Mouse (Mus musculus) G1E (cell line): ENCODE data around the gene Lima1. TPM values are rescaled to one million over a fixed set of nuclear protein-coding genes. Genes with fewer than 3 reads are reported as not detected.
"Not testable (repeated sequence)": the region's sequence is repeated elsewhere in the genome, so short reads cannot be mapped to it uniquely, and the experiment has no call there.

Experiments used
- ATAC-seq: 2 replicates; pipeline ENCODE4 v1.8.0; 2016; ENCODE audit warnings: mild to moderate bottlenecking; ENCODE audit not compliant: insufficient number of reproducible peaks, poor library complexity, low FRiP score, severe bottlenecking; ENCODE audit errors: extremely low read depth
- DNase-seq: peaks from one replicate; pipeline ENCODE4 v3.0.0; 2012; ENCODE audit warnings: low spot score
- H3K27me3 ChIP-seq: 2 replicates; pipeline ENCODE4 v1.6.1; 2012; ENCODE audit warnings: mild to moderate bottlenecking, low read length, inconsistent platforms; ENCODE audit not compliant: insufficient read depth
- H3K36me3 ChIP-seq: replicated peaks from 2 replicates; pipeline ENCODE3; 2012; ENCODE audit warnings: mild to moderate bottlenecking, inconsistent platforms
- H3K4me1 ChIP-seq: 2 replicates; pipeline ENCODE4 v1.6.1; 2012; ENCODE audit warnings: low read depth, low read length, inconsistent platforms, mixed read lengths; ENCODE audit not compliant: insufficient read depth
- H3K4me3 ChIP-seq: 2 replicates; pipeline ENCODE4 v1.5.1; 2012; ENCODE audit warnings: low read depth, mild to moderate bottlenecking, inconsistent platforms, low read length, moderate library complexity, mixed read lengths
- H3K9me3 ChIP-seq: replicated peaks from 2 replicates; pipeline ENCODE4 v1.6.1; 2012; ENCODE audit warnings: inconsistent platforms
- CTCF ChIP-seq: IDR thresholded peaks from 2 replicates; pipeline ENCODE4 v1.5.1; 2012; ENCODE audit warnings: low read depth, low read length, inconsistent platforms, mixed read lengths
- GATA1 ChIP-seq: IDR thresholded peaks from 2 replicates; pipeline ENCODE4 v1.6.1; 2012; ENCODE audit warnings: borderline replicate concordance, low read length, inconsistent platforms, mixed read lengths
- GATA2 ChIP-seq: IDR thresholded peaks from 2 replicates; pipeline ENCODE4 v1.6.1; 2012; ENCODE audit warnings: low read depth, low read length, inconsistent platforms, borderline replicate concordance
- POLR2AphosphoS5 ChIP-seq: IDR thresholded peaks from 2 replicates; pipeline ENCODE4 v1.6.1; 2012; ENCODE audit warnings: low read depth, low read length, inconsistent platforms; ENCODE audit not compliant: insufficient replicate concordance
- TAL1 ChIP-seq: conservative IDR thresholded peaks from 2 replicates; pipeline ENCODE4 v1.6.1; 2012; ENCODE audit warnings: low read depth, low read length, inconsistent platforms, mixed read lengths
- polyA plus RNA-seq: library from polyadenylated mRNA; stranded (reverse); fragments of >175 nt; gene quantifications from 2 replicates; pipeline ENCODE4 v1.2.3, GENCODE M21; 2012
- total RNA-seq, 2 experiments: library from RNA; stranded (forward) in 1 of 2; stranded (reverse) in 1 of 2; fragments of 200-1000 nt in 1 of 2; fragments of >200 nt in 1 of 2; fragmentation: Nextera tagmentation in 1 of 2; gene quantifications; 2 replicates each; pipeline ENCODE4 v1.2.3; 2014 to 2017

Lima1 gene
- total and polyA plus RNA-seq, 3 experiments: 0.01 to 0.87 TPM; not detected in 1

- no peaks in the 10 kb centered on the region for H3K9me3 ChIP-seq
- DNase-seq (no peak), ATAC-seq (no peak)
- H3K4me1 ChIP-seq: peaks cover 2% of the 10 kb centered on the region; the same call in 1 of the 2 replicates
- H3K36me3 ChIP-seq: no peaks in the 10 kb centered on the region
- peaks cover 21% of the 10 kb centered on the region for H3K27me3 ChIP-seq
- TF ChIP-seq GATA1 (no peak), CTCF (no peak), POLR2AphosphoS5 (no peak), GATA2 (no peak), TAL1 (no peak)
- H3K4me3 ChIP-seq: no peak overlapping the region
Observed at GRCm38 (mm10) chr15:99778677-99779335, 96.5 kb downstream of the Lima1 start.

- H3K4me3 ChIP-seq: no peak overlapping the region
- peaks cover 3% of the 10 kb centered on the region; the same call in 1 of the 2 replicates for H3K4me1 ChIP-seq
- no peaks in the 10 kb centered on the region for H3K36me3 ChIP-seq
- no peaks in the 10 kb centered on the region for H3K9me3 ChIP-seq
- peaks cover 15% of the 10 kb centered on the region for H3K27me3 ChIP-seq
- ATAC-seq (no peak), DNase-seq (peak; percentile 47)
- TF ChIP-seq CTCF (peak; percentile 69), GATA1 (no peak)
Observed at GRCm38 (mm10) chr15:99778148-99778547, 97.1 kb downstream of the Lima1 start.

GRCm38 (mm10) chr15:99772925-99773324, 102.3 kb downstream of the Lima1 start:
- Histone ChIP-seq H3K4me1 (peaks cover 29% of the 10 kb centered on the region), H3K4me3 (no peak overlapping the region), H3K27me3 (peaks cover 18% of the 10 kb centered on the region), H3K36me3 (no peaks in the 10 kb centered on the region), H3K9me3 (no peaks in the 10 kb centered on the region)
- TF ChIP-seq CTCF (no peak), GATA1 (no peak), POLR2AphosphoS5 (no peak), GATA2 (no peak), TAL1 (no peak)
- DNase-seq (no peak), ATAC-seq (no peak)

GRCm38 (mm10) chr15:99772881-99772924, 102.6 kb downstream of the Lima1 start, which contains the start of gene Cers5:
Gene Cers5, minus strand, starts transcription at chr15:99772885.
- not testable (repeated sequence) for DNase-seq, H3K36me3 ChIP-seq, ATAC-seq, H3K9me3 ChIP-seq
- Histone ChIP-seq H3K4me3 (peak within 1 kb of the TSS; percentile 76), H3K27me3 (peaks cover 18% of the 10 kb centered on the region), H3K4me1 (peaks cover 31% of the 10 kb centered on the region)

- no peak for TF ChIP-seq GATA2
- TF ChIP-seq CTCF: no peak
- Histone ChIP-seq H3K9me3 (no peaks in the 10 kb centered on the region), H3K27me3 (peaks cover 18% of the 10 kb centered on the region), H3K36me3 (no peaks in the 10 kb centered on the region), H3K4me3 (peak overlapping the region; percentile 76), H3K4me1 (peaks cover 32% of the 10 kb centered on the region)
- DNase-seq (peak; percentile 72), ATAC-seq (peak; percentile 72)
Observed at GRCm38 (mm10) chr15:99772277-99772880, 102.9 kb downstream of the Lima1 start.

GRCm38 (mm10) chr15:99771601-99772276, 103.5 kb downstream of the Lima1 start:
- peaks cover 15% of the 10 kb centered on the region for H3K27me3 ChIP-seq
- ATAC-seq (no peak), DNase-seq (no peak)
- H3K36me3 ChIP-seq: no peaks in the 10 kb centered on the region
- H3K4me1 ChIP-seq: peaks cover 34% of the 10 kb centered on the region
- TF ChIP-seq GATA1 (no peak), POLR2AphosphoS5 (no peak), GATA2 (no peak), TAL1 (no peak), CTCF (no peak)
- H3K9me3 ChIP-seq: no peaks in the 10 kb centered on the region
- H3K4me3 ChIP-seq: peak overlapping the region; percentile 76

- no peak for TF ChIP-seq TAL1
- no peak for TF ChIP-seq GATA2
- TF ChIP-seq GATA1: no peak
- no peak for TF ChIP-seq POLR2AphosphoS5
- no peak for TF ChIP-seq CTCF
- H3K36me3 ChIP-seq: no peaks in the 10 kb centered on the region
Observed at GRCm38 (mm10) chr15:99771004-99771500, 104.2 kb downstream of the Lima1 start.

More at GRCm38 (mm10) chr15:99771004-99771500, 104.2 kb downstream of the Lima1 start:
- ATAC-seq (no peak), DNase-seq (peak; percentile 11)
- Histone ChIP-seq H3K4me1 (peaks cover 34% of the 10 kb centered on the region), H3K27me3 (peaks cover 15% of the 10 kb centered on the region), H3K9me3 (no peaks in the 10 kb centered on the region), H3K4me3 (no peak overlapping the region; the same call in 1 of the 2 replicates)
